8 mouse cellular contexts compared by ENCODE assay signal in genomic region chr11:106486042-106486865, GRCm38 (mm10). TPM values are rescaled to one million over a fixed set of nuclear protein-coding genes. Genes with fewer than 3 reads are reported as not detected.
A peak's percentile ranks its signal among the peaks of the same experiment; 100 is the strongest.
DNase-seq lines count a peak whose midpoint lies in the region; ATAC-seq and TF ChIP-seq lines count a peak whose summit lies in the region.

No protein-coding gene starts in this region.

- intact Hi-C loops in heart, postnatal 36 days (cut with DNase I): no loop called here

- in situ Hi-C loops in ES-E14 (cut with MboI; ENCODE audit: low sequenced_read_pairs in 2 of 2, unreplicated experiment in 2 of 2): no loop called here

- H3K9ac ChIP-seq in heart, embryonic 11.5 days (ENCODE audit: low read depth, low read length): peak overlapping the region; percentile 81; the same call in 1 of the 2 replicates
- no peak overlapping the region for H3K9ac ChIP-seq in ES-E14 (ENCODE audit: insufficient read depth, low read depth, low read length, poor library complexity, severe bottlenecking)
- peak overlapping the region; percentile 79; the same call in 1 of the 2 replicates for H3K9ac ChIP-seq in forebrain, embryonic 16.5 days (replicated peaks; ENCODE audit: low read depth, low read length)
- peak overlapping the region; percentile 99 for H3K9ac ChIP-seq in liver, postnatal 0 days (replicated peaks)

- H3K4me3 ChIP-seq in heart, embryonic 11.5 days (ENCODE audit: low read depth, low read length): peak overlapping the region; percentile 73
- peak overlapping the region; percentile 85 to 91; a peak in 3 of 4 replicates for H3K4me3 ChIP-seq in ES-E14 (ENCODE audit: insufficient read depth in 1 of 2, low read depth in 1 of 2, low read length in 2 of 2, poor library complexity in 1 of 2, severe bottlenecking in 1 of 2)
- H3K4me3 ChIP-seq in forebrain, embryonic 16.5 days (replicated peaks; ENCODE audit: low read length): peak overlapping the region; percentile 97
- peak overlapping the region; percentile 100 for H3K4me3 ChIP-seq in liver, postnatal 0 days (ENCODE audit: low read depth, low read length)

- 31% methylated on average over 16 of the region's 16 CpGs for WGBS in heart, embryonic 11.5 days (ENCODE audit: insufficient replicate concordance)
- 44% methylated on average over 16 of the region's 16 CpGs for WGBS in forebrain, embryonic 16.5 days
- WGBS in liver, postnatal 0 days (ENCODE audit: insufficient replicate concordance): 12% methylated on average over 16 of the region's 16 CpGs

- TF ChIP-seq CTCF in liver, postnatal 0 days (IDR thresholded peaks at IDR 0.05; ENCODE audit: low read depth): no peak

- no peak for ATAC-seq in heart, embryonic 11.5 days (replicated peaks; ENCODE audit: insufficient number of reproducible peaks, low FRiP score, low TSS enrichment)
- ATAC-seq in forebrain, embryonic 16.5 days: no peak
- ATAC-seq in liver, postnatal 0 days: no peak

- H3K4me2 ChIP-seq in heart, embryonic 11.5 days: peak overlapping the region; percentile 90
- peak overlapping the region; percentile 72 for H3K4me2 ChIP-seq in forebrain, embryonic 16.5 days (ENCODE audit: low read length)
- H3K4me2 ChIP-seq in liver, postnatal 0 days (ENCODE audit: low read depth, low read length): peak overlapping the region; percentile 93

- H3K36me3 ChIP-seq in heart, embryonic 11.5 days (ENCODE audit: control insufficient read depth, insufficient read depth, low read length): no peaks in the 10 kb centered on the region
- H3K36me3 ChIP-seq in ES-E14 (ENCODE audit: control insufficient read depth, insufficient read depth, low read length, poor library complexity, severe bottlenecking): no peaks in the 10 kb centered on the region
- no peaks in the 10 kb centered on the region for H3K36me3 ChIP-seq in forebrain, embryonic 16.5 days (ENCODE audit: control insufficient read depth, insufficient read depth)
- H3K36me3 ChIP-seq in liver, postnatal 0 days (replicated peaks; ENCODE audit: insufficient read depth, low read length): no peaks in the 10 kb centered on the region

- no peaks in the 10 kb centered on the region for H3K9me3 ChIP-seq in heart, embryonic 11.5 days (replicated peaks; ENCODE audit: control insufficient read depth, low read length)
- no peaks in the 10 kb centered on the region for H3K9me3 ChIP-seq in ES-E14 (ENCODE audit: control insufficient read depth, insufficient read depth, low read depth, low read length)
- H3K9me3 ChIP-seq in forebrain, embryonic 16.5 days (ENCODE audit: control insufficient read depth, low read length): no peaks in the 10 kb centered on the region
- H3K9me3 ChIP-seq in liver, postnatal 0 days (ENCODE audit: low read length): no peaks in the 10 kb centered on the region

- TF ChIP-seq EP300 in liver, postnatal 0 days (IDR thresholded peaks at IDR 0.05; ENCODE audit: low read depth): no peak

- no peak overlapping the region for H3K27ac ChIP-seq in heart, embryonic 11.5 days (ENCODE audit: low read depth, low read length)
- H3K27ac ChIP-seq in ES-E14 (ENCODE audit: insufficient read depth, low read depth, low read length, poor library complexity, severe bottlenecking): no peak overlapping the region
- no peak overlapping the region for H3K27ac ChIP-seq in forebrain, embryonic 16.5 days (ENCODE audit: low read length)
- H3K27ac ChIP-seq in liver, postnatal 0 days (ENCODE audit: low read depth): peak overlapping the region; percentile 98

- no peaks in the 10 kb centered on the region for H3K4me1 ChIP-seq in heart, embryonic 11.5 days (ENCODE audit: control insufficient read depth, insufficient read depth, low read length)
- H3K4me1 ChIP-seq in ES-E14 (ENCODE audit: control insufficient read depth in 2 of 2, insufficient read depth in 2 of 2, low read length in 2 of 2, poor library complexity in 1 of 2): no peaks in the 10 kb centered on the region; a peak in 2 of 4 replicates
- H3K4me1 ChIP-seq in forebrain, embryonic 16.5 days (replicated peaks; ENCODE audit: control insufficient read depth, insufficient read depth, low read length): peaks cover 9% of the 10 kb centered on the region
- H3K4me1 ChIP-seq in liver, postnatal 0 days (ENCODE audit: insufficient read depth): peaks cover 26% of the 10 kb centered on the region

- H3K27me3 ChIP-seq in heart, embryonic 11.5 days (ENCODE audit: control insufficient read depth, insufficient read depth, low read length): no peaks in the 10 kb centered on the region
- no peaks in the 10 kb centered on the region for H3K27me3 ChIP-seq in forebrain, embryonic 16.5 days (replicated peaks; ENCODE audit: control insufficient read depth, insufficient read depth, low read length)
- no peaks in the 10 kb centered on the region for H3K27me3 ChIP-seq in liver, postnatal 0 days (ENCODE audit: insufficient read depth, low read length)

- no peak for DNase-seq in heart, postnatal 36 days
- DNase-seq in ES-E14 (ENCODE audit: low read depth, low spot score): no peak
- no peak for DNase-seq in liver, postnatal 0 days
- DNase-seq in right cerebral cortex, postnatal 4 days: no peak
- DNase-seq in spleen, postnatal 14 days (ENCODE audit: low spot score in 2 of 2): no peak
- DNase-seq in kidney, adult 11 months: no peak

TF ChIP-seq in ES-E14, 5 proteins besides CTCF, POLR2A, EP300 and RAD21:
- TF ChIP-seq ZNF384 (IDR thresholded peaks at IDR 0.05; ENCODE audit: low read depth, low read length): no peak
- no peak for TF ChIP-seq CHD2 (IDR thresholded peaks at IDR 0.05; ENCODE audit: low read depth, low read length)
- TF ChIP-seq ZC3H11A (IDR thresholded peaks at IDR 0.05; ENCODE audit: borderline replicate concordance, low read depth, low read length): no peak
- TF ChIP-seq HCFC1 (IDR thresholded peaks at IDR 0.05; ENCODE audit: borderline replicate concordance, insufficient read depth, low read length): no peak
- no peak for TF ChIP-seq MAFK (IDR thresholded peaks at IDR 0.05; ENCODE audit: insufficient read depth, low read depth, low read length)

RNA-seq across cellular contexts. Expression of gene Ern1, which starts 1.4 kb away (rescaled TPM):
- polyA plus RNA-seq in heart, embryonic 11.5 days (2014; fragmentation: Nextera tagmentation; extraction: Ambion mirVana): 3.7 and 4.4 TPM in 2 replicates
- total RNA-seq in heart, postnatal 36 days (2021): 10 to 100 TPM; 10.2 to 12.9 TPM
- total RNA-seq in ES-E14 (2012; rRNA removed): 7.4 and 10.4 TPM in 2 replicates
- polyA plus RNA-seq in forebrain, embryonic 16.5 days (2015; fragmentation: Nextera tagmentation; extraction: Ambion mirVana): 4.9 and 6.0 TPM in 2 replicates
- 1.9 and 2.9 TPM in 2 replicates for polyA plus RNA-seq in liver, postnatal 0 days (2015; fragmentation: Nextera tagmentation; extraction: Ambion mirVana)
